Mouse (Mus musculus): Measurements from ENCODE around the gene Caln1. TPM values are rescaled to one million over a fixed set of nuclear protein-coding genes. Genes with fewer than 3 reads are reported as not detected.
"Not testable (repeated sequence)": the region's sequence is repeated elsewhere in the genome, so short reads cannot be mapped to it uniquely, and the experiment has no call there.

The Caln1 gene
- polyA plus RNA-seq, 1 experiment from 2014 or later, result 38.4 TPM

- ATAC-seq (ENCODE audit: low FRiP score, low read depth), result no peak
- 71% methylated on average over 3 of the region's 3 CpGs for WGBS
Measured at GRCm38 (mm10) chr5:130566002-130566401, 196.7 kb downstream of the Caln1 start.

DNA sequence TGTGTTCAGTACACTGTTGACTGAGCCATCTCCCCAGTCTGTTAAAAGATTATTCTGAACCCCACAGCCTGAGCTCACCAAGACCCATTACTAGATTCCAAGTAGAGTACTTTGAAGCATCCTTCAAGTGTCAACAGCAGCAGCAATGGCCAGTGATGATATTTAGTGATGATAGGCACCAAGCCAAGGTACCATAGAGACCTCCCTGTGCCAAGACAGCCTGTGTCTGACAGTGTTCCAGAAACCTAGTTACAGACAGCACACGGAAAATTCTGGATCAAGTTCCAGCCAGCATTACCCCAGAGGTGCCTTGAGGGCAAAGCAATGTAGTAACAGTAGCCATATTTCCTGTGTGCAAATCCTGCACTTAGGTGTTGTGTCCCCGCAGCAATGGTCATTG is 208.3 kb downstream of the Caln1 start:
- Histone ChIP-seq H3K4me1 (replicated peaks) (no peaks in the 10 kb centered on the region), H3K4me2 (no peak overlapping the region), H3K9ac (no peak overlapping the region), H3K36me3 (no peaks in the 10 kb centered on the region), H3K4me3 (no peak overlapping the region), H3K27ac (replicated peaks) (no peak overlapping the region), H3K27me3 (no peaks in the 10 kb centered on the region), H3K9me3 (no peaks in the 10 kb centered on the region)
- ATAC-seq (ENCODE audit: low FRiP score, low read depth), result no peak
- WGBS, result 80% methylated on average over 2 of the region's 2 CpGs

More at GRCm38 (mm10) chr5:130566002-130566401, 196.7 kb downstream of the Caln1 start:
- Histone ChIP-seq H3K4me2 (no peak overlapping the region), H3K9ac (no peak overlapping the region), H3K27me3 (no peaks in the 10 kb centered on the region), H3K4me3 (no peak overlapping the region), H3K9me3 (no peaks in the 10 kb centered on the region; the same call in 1 of the 2 replicates), H3K4me1 (replicated peaks) (no peaks in the 10 kb centered on the region), H3K27ac (replicated peaks) (no peak overlapping the region), H3K36me3 (no peaks in the 10 kb centered on the region)

DNA sequence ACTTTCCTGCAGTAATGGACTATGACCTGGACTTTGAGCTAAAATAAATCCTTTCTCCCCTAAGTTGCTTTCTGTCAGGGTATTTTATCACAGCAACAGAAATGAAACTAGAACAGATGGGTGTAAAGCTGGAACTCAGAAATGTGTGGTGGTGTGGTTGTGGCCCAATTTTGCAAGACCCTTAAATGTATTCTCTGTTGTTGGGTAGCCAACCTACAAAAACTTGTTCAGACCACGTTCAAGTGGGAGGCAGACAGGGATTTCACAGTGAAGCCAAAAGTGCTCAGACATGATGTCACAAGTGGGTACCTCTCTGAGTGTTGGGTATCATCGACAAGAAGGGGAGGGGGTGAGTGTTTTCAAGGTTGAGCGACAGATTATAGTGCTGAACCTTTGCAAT is 214.8 kb downstream of the Caln1 start:
- ATAC-seq (ENCODE audit: low FRiP score, low read depth), result no peak
- Histone ChIP-seq H3K4me3 (no peak overlapping the region), H3K9ac (no peak overlapping the region), H3K27me3 (no peaks in the 10 kb centered on the region), H3K4me2 (no peak overlapping the region), H3K27ac (replicated peaks) (no peak overlapping the region), H3K4me1 (replicated peaks) (no peaks in the 10 kb centered on the region), H3K9me3 (no peaks in the 10 kb centered on the region), H3K36me3 (no peaks in the 10 kb centered on the region)
- 83% methylated on average over 3 of the region's 3 CpGs for WGBS

DNA sequence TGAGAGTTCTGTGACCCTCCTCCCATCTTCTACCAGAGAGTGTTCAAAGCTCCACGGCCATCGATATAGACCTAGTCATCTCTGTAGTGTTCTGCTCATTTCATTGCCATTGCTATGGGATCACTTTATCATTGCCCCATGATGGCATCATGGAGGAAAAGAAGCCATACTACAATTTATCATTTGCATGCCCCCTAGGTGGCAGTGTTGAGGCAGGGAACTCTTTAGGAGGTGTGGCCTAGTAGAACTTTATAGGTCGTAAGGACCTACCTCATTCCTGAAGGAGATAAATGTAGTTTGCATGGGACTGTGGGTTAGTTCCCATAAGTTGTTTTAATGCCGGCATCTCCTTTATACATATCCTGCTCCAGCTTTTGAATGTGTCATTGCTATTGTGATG is 217.0 kb downstream of the Caln1 start:
- H3K4me1 ChIP-seq (replicated peaks), result no peaks in the 10 kb centered on the region
- WGBS, result 94% methylated on average over 4 of the region's 4 CpGs
- no peaks in the 10 kb centered on the region for H3K36me3 ChIP-seq
- H3K9me3 ChIP-seq, result no peaks in the 10 kb centered on the region
- H3K9ac ChIP-seq, result no peak overlapping the region
- ATAC-seq (ENCODE audit: low FRiP score, low read depth), result no peak
- H3K27me3 ChIP-seq, result no peaks in the 10 kb centered on the region
- no peak overlapping the region for H3K4me3 ChIP-seq
- no peak overlapping the region for H3K4me2 ChIP-seq
- H3K27ac ChIP-seq (replicated peaks), result no peak overlapping the region

DNA sequence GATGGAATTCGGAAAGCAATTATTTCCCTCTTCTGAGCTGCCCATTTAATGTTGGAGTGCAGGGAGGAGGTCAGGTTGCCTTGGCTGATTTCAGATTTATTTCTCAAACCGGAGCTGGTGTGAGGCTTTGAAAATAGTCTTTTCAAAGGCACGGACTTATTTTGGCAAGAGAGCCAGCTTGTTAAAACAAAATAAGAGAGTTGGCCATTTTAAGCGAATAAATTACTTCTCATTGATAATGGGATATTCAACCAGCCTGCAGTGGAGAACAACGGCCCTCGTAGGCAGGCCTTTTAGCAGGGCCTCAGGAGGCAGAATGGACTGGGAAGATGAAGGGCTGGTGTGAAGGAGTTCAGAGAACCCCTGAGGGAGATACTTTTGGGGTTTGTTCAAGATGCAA is 227.3 kb downstream of the Caln1 start:
- Histone ChIP-seq H3K27ac (replicated peaks) (no peak overlapping the region), H3K27me3 (no peaks in the 10 kb centered on the region), H3K36me3 (no peaks in the 10 kb centered on the region), H3K9ac (no peak overlapping the region), H3K4me2 (no peak overlapping the region), H3K4me1 (replicated peaks) (no peaks in the 10 kb centered on the region), H3K4me3 (no peak overlapping the region), H3K9me3 (no peaks in the 10 kb centered on the region)
- ATAC-seq (ENCODE audit: low FRiP score, low read depth), result no peak
- 45% methylated on average over 6 of the region's 6 CpGs for WGBS

DNA sequence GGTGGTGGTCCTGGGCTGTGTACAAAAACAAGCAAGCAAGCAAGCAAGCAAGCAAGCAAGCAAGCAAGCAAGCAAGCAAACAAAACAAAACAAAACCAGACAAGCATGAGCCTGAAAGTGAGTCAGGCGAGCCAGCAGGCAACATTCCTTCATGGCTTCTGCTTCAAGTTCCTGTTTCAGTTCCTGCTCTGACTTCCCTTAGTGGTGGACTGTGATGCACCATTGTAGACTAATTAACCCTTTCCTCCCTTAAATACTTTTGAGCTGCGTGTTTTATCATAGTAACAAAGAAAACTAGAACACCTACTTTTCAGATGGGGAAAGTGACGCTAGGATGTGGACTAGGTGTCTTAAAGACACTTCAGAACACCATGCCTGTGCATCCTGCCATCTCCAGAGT is 244.4 kb downstream of the Caln1 start:
- 85% methylated on average over 3 of the region's 3 CpGs for WGBS
- H3K36me3 ChIP-seq, result no peaks in the 10 kb centered on the region
- no peaks in the 10 kb centered on the region for H3K27me3 ChIP-seq
- H3K9me3 ChIP-seq, result no peaks in the 10 kb centered on the region
- no peak overlapping the region for H3K4me3 ChIP-seq
- no peaks in the 10 kb centered on the region for H3K4me1 ChIP-seq (replicated peaks)
- H3K4me2 ChIP-seq, result no peak overlapping the region
- no peak overlapping the region for H3K27ac ChIP-seq (replicated peaks)
- no peak overlapping the region for H3K9ac ChIP-seq
- ATAC-seq (ENCODE audit: low FRiP score, low read depth), result no peak

DNA sequence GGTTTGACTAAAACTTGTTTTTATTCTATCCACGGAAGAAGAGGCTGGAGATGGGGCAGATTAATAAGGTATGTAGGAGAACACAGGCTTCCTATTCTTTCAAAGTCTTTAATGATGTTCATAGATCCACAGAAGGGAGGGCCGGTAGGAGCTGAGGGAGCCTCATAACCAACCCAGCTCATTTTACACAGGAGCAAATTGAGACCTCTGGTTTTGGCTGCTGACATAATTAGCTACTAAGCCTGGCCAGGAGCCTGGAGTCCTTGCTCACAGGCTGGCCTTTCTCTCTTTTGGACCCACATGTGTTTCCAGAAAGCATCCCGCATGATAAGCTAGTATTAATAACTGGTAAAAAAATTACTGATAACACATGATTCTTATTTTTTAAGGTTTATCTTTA is 245.0 kb downstream of the Caln1 start:
- WGBS, result 86% methylated on average over 3 of the region's 3 CpGs
- no peaks in the 10 kb centered on the region for H3K9me3 ChIP-seq

GRCm38 (mm10) chr5:130620060-130620459 is 250.8 kb downstream of the Caln1 start:
- Histone ChIP-seq H3K4me1 (replicated peaks) (peaks cover 5% of the 10 kb centered on the region; the same call in 1 of the 2 replicates), H3K27me3 (no peaks in the 10 kb centered on the region), H3K27ac (replicated peaks) (no peak overlapping the region; the same call in 1 of the 2 replicates), H3K4me2 (no peak overlapping the region), H3K4me3 (no peak overlapping the region), H3K9me3 (no peaks in the 10 kb centered on the region), H3K36me3 (no peaks in the 10 kb centered on the region), H3K9ac (no peak overlapping the region)
- 35% methylated on average over 7 of the region's 7 CpGs for WGBS
- ATAC-seq (ENCODE audit: low FRiP score, low read depth), result no peak

More for the DNA sequence above, 245.0 kb downstream of the Caln1 start:
- Histone ChIP-seq H3K27me3 (no peaks in the 10 kb centered on the region), H3K9ac (no peak overlapping the region), H3K4me2 (no peak overlapping the region), H3K4me3 (no peak overlapping the region), H3K27ac (replicated peaks) (no peak overlapping the region), H3K4me1 (replicated peaks) (no peaks in the 10 kb centered on the region), H3K36me3 (no peaks in the 10 kb centered on the region)
- ATAC-seq (ENCODE audit: low FRiP score, low read depth), result no peak

- no peaks in the 10 kb centered on the region for H3K36me3 ChIP-seq
- no peaks in the 10 kb centered on the region for H3K9me3 ChIP-seq
- H3K4me2 ChIP-seq, result no peak overlapping the region
- no peak overlapping the region for H3K4me3 ChIP-seq
- H3K27me3 ChIP-seq, result no peaks in the 10 kb centered on the region
- H3K4me1 ChIP-seq (replicated peaks), result peaks cover 9% of the 10 kb centered on the region; the same call in 1 of the 2 replicates
- peak; percentile 78 for ATAC-seq (ENCODE audit: low FRiP score, low read depth)
- no peak overlapping the region for H3K27ac ChIP-seq (replicated peaks)
- 33% methylated on average over 5 of the region's 5 CpGs for WGBS
- no peak overlapping the region for H3K9ac ChIP-seq
Measured at GRCm38 (mm10) chr5:130623206-130623605, 254.0 kb downstream of the Caln1 start.

- no peak overlapping the region for H3K4me2 ChIP-seq
- peaks cover 9% of the 10 kb centered on the region; the same call in 1 of the 2 replicates for H3K4me1 ChIP-seq (replicated peaks)
- WGBS, result 88% methylated on average over 2 of the region's 2 CpGs
- no peak overlapping the region for H3K4me3 ChIP-seq
- no peaks in the 10 kb centered on the region for H3K36me3 ChIP-seq
- ATAC-seq (ENCODE audit: low FRiP score, low read depth), result no peak
- no peaks in the 10 kb centered on the region for H3K27me3 ChIP-seq
- no peak overlapping the region for H3K27ac ChIP-seq (replicated peaks)
- no peak overlapping the region for H3K9ac ChIP-seq
- no peaks in the 10 kb centered on the region for H3K9me3 ChIP-seq
Measured at GRCm38 (mm10) chr5:130627800-130628199, 258.5 kb downstream of the Caln1 start.

DNA sequence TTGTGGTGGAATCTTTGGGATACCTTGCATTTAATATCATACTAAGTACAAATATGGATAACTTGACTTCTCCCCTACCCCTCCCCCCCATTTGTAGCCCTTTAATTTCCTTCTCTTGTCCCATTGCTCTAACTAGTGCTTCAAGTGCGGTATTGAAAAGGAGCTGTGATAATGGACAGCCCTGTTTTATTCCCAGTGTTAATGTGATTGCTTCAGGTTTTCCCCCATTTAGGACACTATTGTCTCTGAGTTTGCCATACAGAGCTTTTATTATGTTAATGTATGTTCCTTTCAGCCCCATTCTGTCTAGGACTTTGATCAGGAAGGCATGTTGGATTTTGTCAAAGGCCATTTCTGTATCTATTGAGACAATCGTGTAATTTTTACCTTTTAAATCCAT is 266.1 kb downstream of the Caln1 start:
- Histone ChIP-seq H3K9ac (no peak overlapping the region), H3K27me3 (no peaks in the 10 kb centered on the region), H3K4me3 (no peak overlapping the region), H3K9me3 (no peaks in the 10 kb centered on the region), H3K27ac (replicated peaks) (no peak overlapping the region), H3K36me3 (no peaks in the 10 kb centered on the region), H3K4me1 (replicated peaks) (no peaks in the 10 kb centered on the region), H3K4me2 (no peak overlapping the region)
- ATAC-seq (ENCODE audit: low FRiP score, low read depth), result no peak
- WGBS, result 30% methylated on average over 2 of the region's 2 CpGs

- ATAC-seq (ENCODE audit: low FRiP score, low read depth), result no peak
- Histone ChIP-seq H3K9me3 (no peaks in the 10 kb centered on the region), H3K9ac (no peak overlapping the region), H3K27ac (replicated peaks) (no peak overlapping the region), H3K4me1 (replicated peaks) (no peaks in the 10 kb centered on the region), H3K27me3 (no peaks in the 10 kb centered on the region), H3K36me3 (no peaks in the 10 kb centered on the region), H3K4me3 (no peak overlapping the region), H3K4me2 (no peak overlapping the region)
- 90% methylated on average over 2 of the region's 2 CpGs for WGBS
Measured at GRCm38 (mm10) chr5:130641881-130642280, 272.6 kb downstream of the Caln1 start.

DNA sequence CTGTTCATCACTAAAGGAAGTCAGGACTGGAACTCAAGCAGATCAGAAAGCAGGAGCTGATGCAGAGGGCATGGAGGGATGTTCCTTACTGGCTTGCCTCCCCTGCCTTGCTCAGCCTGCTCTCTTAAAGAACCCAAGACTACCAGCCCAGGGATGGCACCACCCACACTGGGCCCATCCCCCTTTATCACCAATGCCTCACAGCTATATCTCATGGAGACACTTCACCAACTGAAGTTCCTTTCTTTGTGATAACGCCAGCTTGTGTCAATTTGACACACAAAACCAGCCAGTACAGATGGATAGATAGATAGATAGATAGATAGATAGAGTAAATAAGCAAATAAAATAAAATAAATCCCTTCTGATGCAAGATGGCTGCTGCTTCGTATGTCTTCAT is 276.9 kb downstream of the Caln1 start:
- 81% methylated on average over 2 of the region's 2 CpGs for WGBS
- H3K9ac ChIP-seq; H3K27me3 ChIP-seq; H3K4me1 ChIP-seq (replicated peaks); ATAC-seq (ENCODE audit: low FRiP score, low read depth); H3K4me2 ChIP-seq; H3K4me3 ChIP-seq; H3K9me3 ChIP-seq; H3K27ac ChIP-seq (replicated peaks); H3K36me3 ChIP-seq: not testable (repeated sequence)
